Mouse (Mus musculus) neutrophil, adult 65 days (primary cell): ENCODE data around the gene Eif3k. TPM values are rescaled to one million over a fixed set of nuclear protein-coding genes. Genes with fewer than 3 reads are reported as not detected.

Experiments
- total RNA-seq: library from RNA; stranded (reverse); gene quantifications from 2 replicates; pipeline ENCODE4 v1.2.4, GENCODE M21; 2023

Gene Eif3k
- total RNA-seq = 140 and 154 TPM in 2 replicates

DNA sequence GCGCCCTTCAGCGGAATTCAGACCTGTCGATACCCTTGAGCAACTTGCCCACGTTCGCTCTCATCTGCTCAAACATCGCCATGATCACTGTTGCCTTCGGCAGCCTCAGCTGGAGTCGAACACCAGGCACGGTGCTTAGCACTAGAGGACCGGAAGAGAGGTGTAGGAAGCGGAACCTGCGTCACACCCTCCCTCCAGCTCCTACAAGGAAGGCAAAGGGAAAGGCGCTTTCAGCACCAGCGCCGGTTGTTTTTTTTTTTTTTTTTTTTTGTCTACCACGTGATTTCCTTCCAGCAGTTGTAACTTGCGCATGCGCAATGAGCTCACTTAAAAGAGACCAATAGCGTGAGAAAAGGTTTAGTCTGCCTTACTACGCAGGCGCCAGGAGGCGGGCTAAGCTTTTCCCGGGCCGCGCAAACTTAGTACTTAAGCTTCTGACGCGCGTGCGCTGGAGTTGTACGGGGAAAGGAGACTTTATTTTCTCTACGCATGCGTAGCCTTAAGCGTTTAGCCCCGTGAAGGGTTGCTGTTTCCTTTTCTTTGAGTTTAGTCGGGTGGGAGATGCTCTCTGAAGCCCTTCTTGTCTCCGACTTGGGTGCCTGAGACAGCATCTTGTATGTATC is at the start of gene Eif3k, which contains the start of gene Map4k1:
TSS of gene Eif3k (minus strand) at position 214 of the 623 bp plus-strand sequence.
TSS of gene Map4k1 (plus strand) at position 400 of the 623 bp plus-strand sequence.

DNA sequence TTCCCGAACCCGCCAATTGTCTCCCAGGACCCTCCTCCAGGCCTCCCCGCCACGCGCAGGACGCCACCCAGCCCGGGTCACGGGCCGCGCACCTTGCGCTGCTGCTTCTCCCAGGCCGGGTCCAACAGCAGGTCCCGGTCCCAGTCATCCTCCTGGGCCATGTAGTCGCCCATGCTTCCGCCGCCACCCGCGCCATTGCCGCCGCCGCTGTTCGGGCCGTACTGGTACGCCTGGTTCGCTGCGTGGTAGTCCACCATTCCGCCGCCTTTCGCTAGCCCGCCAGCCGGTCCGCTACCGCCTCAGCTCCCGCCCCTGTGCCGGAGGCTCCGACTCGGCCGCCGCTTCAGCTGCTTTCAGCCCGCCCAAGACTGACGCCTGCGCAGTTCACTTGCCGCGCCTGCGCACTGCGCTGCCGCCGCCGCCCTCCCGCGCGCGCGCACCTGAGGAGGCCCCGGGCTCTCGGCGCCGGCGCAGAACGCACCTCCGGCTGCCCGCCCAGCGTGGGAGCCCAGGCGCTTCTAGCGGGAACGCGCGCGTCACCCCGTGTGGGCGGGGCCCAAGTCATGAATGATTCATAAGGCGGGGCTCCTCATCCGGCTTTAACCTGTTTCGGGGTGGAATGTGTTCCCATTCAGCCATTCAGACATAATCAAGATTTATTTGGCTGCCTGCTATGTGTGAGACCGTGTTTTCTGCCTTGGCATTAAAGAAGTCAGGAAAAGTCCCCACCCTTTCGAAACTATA is 19.6 kb downstream of the Eif3k start, which contains the start of gene Actn4:
TSS of gene Actn4 (minus strand) at position 414 of the 744 bp plus-strand sequence.

Other genes with a start within 250 kb of the Eif3k start
- 13.6 and 16.0 TPM in 2 replicates for gene Mrps12, start 240.0 kb downstream of the Eif3k start, total RNA-seq
- 6.7 and 8.1 TPM in 2 replicates for gene Sars2, start 239.9 kb downstream of the Eif3k start, total RNA-seq
- gene Ccer2, start 225.7 kb downstream of the Eif3k start, total RNA-seq = not detected in 2 replicates
- gene Sirt2, start 215.1 kb downstream of the Eif3k start, total RNA-seq = 79.6 and 98.8 TPM in 2 replicates
- 69.5 and 83.2 TPM in 2 replicates for gene Nfkbib, start 214.4 kb downstream of the Eif3k start, total RNA-seq
- gene Rinl, start 192.9 kb downstream of the Eif3k start, total RNA-seq = 98.4 and 115 TPM in 2 replicates
- 348 and 515 TPM in 2 replicates for gene Hnrnpl, start 173.3 kb downstream of the Eif3k start, total RNA-seq
- gene Ech1, start 156.6 kb downstream of the Eif3k start, total RNA-seq = 100 and 104 TPM in 2 replicates
- 14.9 and 15.9 TPM in 2 replicates for gene Lgals4, start 148.0 kb downstream of the Eif3k start, total RNA-seq
- not detected in 2 replicates for gene Lgals7, start 118.0 kb downstream of the Eif3k start, total RNA-seq
- gene Capn12, start 100.4 kb downstream of the Eif3k start, total RNA-seq = not detected in 2 replicates
- 112 and 115 TPM in 2 replicates for gene Actn4, start 19.5 kb downstream of the Eif3k start, total RNA-seq
- 31.5 and 32.6 TPM in 2 replicates for gene Map4k1, start 186 bp upstream of the Eif3k start, total RNA-seq
- gene Ryr1, start 143.3 kb upstream of the Eif3k start, total RNA-seq = 0.18 and 0.19 TPM in 2 replicates
- 319 and 346 TPM in 2 replicates for gene Rasgrp4, start 153.0 kb upstream of the Eif3k start, total RNA-seq
- 11.4 and 17.5 TPM in 2 replicates for gene Fam98c, start 174.4 kb upstream of the Eif3k start, total RNA-seq
- gene Ggn, start 188.3 kb upstream of the Eif3k start, total RNA-seq = 0.36 TPM in 1 of 2 replicates, not detected in the other
- 1.2 and 2.6 TPM in 2 replicates for gene Spred3, start 188.5 kb upstream of the Eif3k start, total RNA-seq
- gene Psmd8, start 198.8 kb upstream of the Eif3k start, total RNA-seq = 151 and 171 TPM in 2 replicates
- 0.91 and 1.5 TPM in 2 replicates for gene Catsperg1, start 232.2 kb upstream of the Eif3k start, total RNA-seq